Mouse (Mus musculus) kidney, adult 18-20 months (tissue): ENCODE measurements around the gene Gtf2f2.

Experiments used
- DNase-seq: peaks from one replicate; pipeline ENCODE4 v3.0.0; 2021

Gtf2f2 gene

GRCm38 (mm10) chr14:75858181-75858580 lies 152.5 kb downstream of the Gtf2f2 start:
- no peak for DNase-seq

DNA sequence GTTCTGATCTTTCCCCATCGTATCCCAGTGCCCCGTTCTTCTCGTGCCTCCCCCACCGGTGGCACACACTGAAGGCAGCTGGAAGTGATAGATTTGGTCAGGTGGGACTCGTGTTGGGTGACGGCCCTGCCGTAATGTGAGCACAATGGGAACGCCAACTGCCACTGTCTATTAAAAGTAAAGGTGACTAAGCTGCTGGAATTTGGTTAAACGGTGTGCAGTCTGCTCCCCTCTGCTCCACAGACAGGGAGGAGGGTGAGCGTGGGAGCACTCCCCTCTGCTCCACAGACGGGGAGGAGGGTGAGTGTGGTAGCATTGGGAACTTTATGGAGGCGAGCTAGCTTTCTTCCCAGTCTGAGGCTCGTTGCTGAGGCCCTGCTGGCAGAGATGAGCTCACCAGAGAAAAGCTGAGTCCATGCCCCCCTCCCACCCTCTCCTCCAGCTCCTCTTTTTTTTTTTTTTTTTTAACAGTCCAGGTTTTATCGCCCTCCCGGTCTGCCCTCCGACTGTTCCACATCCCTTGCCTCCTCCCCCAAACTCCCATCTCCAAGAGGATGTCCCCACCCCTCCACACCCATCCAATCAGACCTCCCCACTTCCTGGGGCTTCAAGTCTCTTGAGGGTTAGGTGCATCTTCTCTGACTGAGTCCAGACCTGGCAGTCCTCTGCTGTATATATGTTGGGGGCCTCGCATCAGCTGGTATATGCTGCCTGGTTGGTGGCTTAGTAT lies 155.2 kb downstream of the Gtf2f2 start:
- DNase-seq = no peak

GRCm38 (mm10) chr14:75852016-75852415 lies 158.6 kb downstream of the Gtf2f2 start:
- DNase-seq = no peak

DNA sequence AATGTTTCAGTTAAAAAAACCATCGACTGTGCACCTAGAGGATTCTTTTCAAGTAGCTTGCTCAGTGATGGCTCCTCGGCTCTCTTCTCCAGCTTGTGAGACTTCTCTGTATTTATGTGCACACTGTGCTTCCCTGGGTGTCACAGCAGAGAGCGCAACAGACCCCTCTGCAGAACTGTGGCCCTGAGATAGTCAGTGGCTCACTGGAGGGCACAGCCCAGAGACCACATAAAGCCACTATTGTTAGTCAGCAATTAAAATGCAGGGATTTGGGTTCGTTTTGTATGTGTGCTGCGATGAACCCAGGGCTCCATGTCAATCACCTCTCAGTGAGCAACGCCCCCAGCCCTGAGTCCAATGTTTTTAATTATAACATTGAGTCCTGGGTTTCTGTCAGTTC lies 159.8 kb downstream of the Gtf2f2 start:
- DNase-seq = no peak

DNA sequence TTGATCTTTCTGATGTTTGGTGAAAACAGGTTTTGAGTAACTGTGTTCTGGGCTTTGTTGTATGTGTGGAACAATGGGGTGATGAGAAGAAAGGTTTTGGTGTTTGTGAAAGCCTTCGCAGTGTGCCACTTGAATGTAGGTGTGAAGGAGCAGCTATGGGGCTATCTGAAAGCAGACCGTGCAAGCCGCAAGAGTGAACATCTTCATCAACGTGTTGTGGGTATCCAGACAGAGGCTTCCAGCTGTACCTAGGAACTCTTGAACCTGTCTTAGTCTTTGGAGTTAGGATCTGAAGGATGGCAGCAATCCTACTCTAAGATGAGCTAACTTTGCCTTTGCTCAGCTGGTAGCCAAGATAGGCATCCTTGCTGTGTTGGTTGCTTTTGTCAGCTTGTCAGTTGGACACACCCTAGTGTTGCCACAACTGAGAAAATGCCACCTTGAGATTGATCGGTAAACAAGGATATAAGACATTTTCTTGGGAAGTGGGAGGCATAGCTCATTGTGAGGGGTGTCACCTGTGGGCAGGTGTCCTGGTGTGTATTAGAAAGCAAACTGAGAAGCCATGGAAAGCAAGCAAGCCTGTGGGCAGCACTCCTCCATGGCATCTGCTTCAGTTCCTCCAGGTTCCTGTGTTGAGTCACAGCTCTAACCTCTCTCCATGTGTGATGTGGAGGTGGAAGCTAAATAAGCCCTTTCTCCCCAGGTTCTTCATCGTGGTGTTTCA lies 160.7 kb downstream of the Gtf2f2 start:
- no peak for DNase-seq

DNA sequence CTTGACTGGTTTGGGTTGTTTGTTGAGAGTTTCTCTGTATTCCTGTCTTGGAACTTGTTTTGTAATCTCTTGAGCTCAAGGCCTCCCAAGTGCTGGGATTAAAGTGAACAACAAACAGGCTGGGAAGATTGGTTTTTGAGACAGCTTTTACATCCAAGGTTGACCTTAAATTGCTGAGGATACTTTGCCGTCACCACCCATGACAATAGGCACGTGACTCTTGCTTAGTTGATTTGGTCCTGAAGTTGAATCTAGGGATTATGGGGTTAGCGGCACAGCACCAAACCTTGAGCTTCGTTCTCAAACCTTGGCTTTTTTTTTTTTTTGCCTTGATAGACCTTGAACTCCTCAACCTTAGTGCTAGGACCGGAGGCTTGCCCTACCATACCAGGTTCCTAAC lies 161.4 kb downstream of the Gtf2f2 start:
- no peak for DNase-seq

DNA sequence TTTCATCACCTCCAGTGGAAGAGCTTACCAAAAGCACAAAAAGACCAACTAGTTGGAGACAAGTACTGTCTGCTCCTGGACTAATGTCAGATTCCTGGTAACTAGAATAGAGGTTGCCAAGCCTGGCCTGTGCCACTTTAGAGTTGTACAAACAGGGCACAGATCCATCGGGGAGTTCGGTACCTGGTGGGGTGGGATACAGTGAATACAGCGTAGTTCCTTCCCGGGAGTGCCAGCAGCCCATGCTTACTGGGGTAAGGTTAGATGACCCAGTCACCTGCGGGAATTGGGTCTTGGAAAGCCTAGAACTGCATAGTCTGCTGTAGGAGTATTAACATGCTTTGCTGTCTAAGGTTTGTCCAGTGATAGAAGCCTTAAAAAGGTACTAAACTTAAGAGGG lies 162.2 kb downstream of the Gtf2f2 start:
- no peak for DNase-seq

GRCm38 (mm10) chr14:75847669-75848068 lies 163.0 kb downstream of the Gtf2f2 start:
- DNase-seq = no peak
